Mouse (Mus musculus) kidney, adult 10 weeks (tissue): ENCODE results near the gene Smad6. TPM values are rescaled to one million over a fixed set of nuclear protein-coding genes. Genes with fewer than 3 reads are reported as not detected.

Experiments
- polyA plus RNA-seq: library from polyadenylated mRNA; stranded (reverse); fragments of 350-450 nt; fragmentation: Illumina TruSeq; extraction: RNeasy Lipid Tissue Mini Kit (QIAGEN cat#74804); gene quantifications from one replicate; pipeline ENCODE4 v1.2.3, GENCODE M21; 2014; ENCODE audit warnings: low read depth, low replicate concordance

Gene Smad6
- polyA plus RNA-seq: 2.3 TPM

DNA sequence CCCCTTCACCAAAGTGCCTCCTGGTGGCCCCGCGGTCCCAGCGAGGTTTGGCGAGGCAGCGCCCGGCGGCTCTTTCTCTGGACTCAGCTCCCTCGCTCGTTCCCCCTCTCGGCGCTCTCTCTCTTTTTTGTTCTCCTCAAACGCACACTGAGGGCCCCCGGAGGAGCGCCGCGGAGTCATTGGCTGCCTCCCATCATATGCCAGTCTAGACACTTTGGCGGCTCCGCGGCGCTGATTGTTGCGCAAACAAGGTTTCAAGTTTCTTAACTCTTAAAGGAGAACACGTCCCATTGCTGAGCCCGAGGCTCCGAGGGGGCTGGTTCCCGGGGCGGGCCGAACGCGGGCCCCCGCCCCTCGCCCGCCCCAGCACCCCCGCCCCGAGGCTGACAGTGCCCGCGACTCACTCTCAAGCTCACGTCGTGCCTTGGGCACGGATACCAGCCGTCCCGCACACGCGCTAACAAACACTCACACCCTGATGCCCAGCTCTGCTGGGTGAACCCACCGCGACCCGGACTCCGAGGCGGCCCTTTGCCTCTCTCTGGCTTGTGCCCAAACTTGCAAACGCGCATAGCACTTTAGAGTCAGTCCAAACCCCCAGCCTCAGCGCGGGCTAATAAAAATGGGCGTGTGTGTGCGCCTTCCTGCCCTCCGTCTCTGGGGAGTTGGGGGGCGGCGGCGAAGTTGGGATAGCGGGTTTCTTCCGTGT lies at the start of gene Smad6:
Gene Smad6 (minus strand): TSS at position 207 of the 709 bp plus-strand sequence.

Other genes with a start within 250 kb of the Smad6 start
- gene Lctl, start 95.1 kb upstream of the Smad6 start, polyA plus RNA-seq: 2.1 TPM
- gene Zwilch, start 151.0 kb upstream of the Smad6 start, polyA plus RNA-seq: 2.7 TPM
- gene Rpl4, start 151.3 kb upstream of the Smad6 start, polyA plus RNA-seq: 340 TPM
- 96.3 TPM for gene Snapc5, start 157.2 kb upstream of the Smad6 start, polyA plus RNA-seq
- not detected for gene Uchl4, start 213.1 kb upstream of the Smad6 start, polyA plus RNA-seq
- 47.8 TPM for gene Map2k1, start 231.6 kb upstream of the Smad6 start, polyA plus RNA-seq